Mouse (Mus musculus) heart, adult 2 months (tissue): Measurements from ENCODE around the gene Itpr2. TPM values are rescaled to one million over a fixed set of nuclear protein-coding genes. Genes with fewer than 3 reads are reported as not detected.

Source experiments
- DNase-seq, 2 experiments: peaks; one replicate each; pipeline ENCODE4 v3.0.0; 2021
- H3K27ac ChIP-seq: fragments of 200-600 bp; 2 replicates; pipeline ENCODE4 v1.8.1; 2022
- H3K27me3 ChIP-seq: fragments of 200-500 bp; 2 replicates; pipeline ENCODE4 v1.6.1; 2012; ENCODE audit warnings: mild to moderate bottlenecking, low read length, inconsistent platforms, mixed read lengths; ENCODE audit not compliant: control insufficient read depth, insufficient read depth
- H3K36me3 ChIP-seq: fragments of 200-500 bp; 2 replicates; pipeline ENCODE4 v1.6.1; 2012; ENCODE audit warnings: low read length, inconsistent platforms; ENCODE audit not compliant: control insufficient read depth, insufficient read depth
- H3K4me1 ChIP-seq: fragments of 200-500 bp; 2 replicates; pipeline ENCODE4 v1.6.1; 2011; ENCODE audit warnings: low read length; ENCODE audit not compliant: control insufficient read depth, insufficient read depth
- H3K4me3 ChIP-seq: fragments of 200-600 bp; 2 replicates; pipeline ENCODE4 v1.8.1; 2022
- H3K79me2 ChIP-seq: fragments of 200-500 bp; replicated peaks from 2 replicates; pipeline ENCODE4 v1.6.1; 2012; ENCODE audit warnings: mild to moderate bottlenecking, inconsistent platforms, low read length, moderate library complexity, mixed read lengths; ENCODE audit not compliant: control insufficient read depth, insufficient read depth
- H3K9ac ChIP-seq: fragments of 200-500 bp; 2 replicates; pipeline ENCODE4 v1.6.1; 2012; ENCODE audit warnings: low read depth, mild to moderate bottlenecking, control low read depth, inconsistent platforms, low read length, mixed read lengths
- CTCF ChIP-seq: fragments of 200-600 bp; IDR thresholded peaks from 2 replicates; pipeline ENCODE4 v1.8.1; 2022; ENCODE audit warnings: antibody characterized with exemption, mild to moderate bottlenecking, moderate library complexity
- EP300 ChIP-seq: fragments of 200-500 bp; IDR thresholded peaks from 2 replicates; pipeline ENCODE4 v1.6.1; 2011; ENCODE audit warnings: low read depth, low read length, control low read depth; ENCODE audit not compliant: insufficient read depth
- POLR2A ChIP-seq: fragments of 200-500 bp; IDR thresholded peaks from 2 replicates; pipeline ENCODE4 v1.6.1; 2011; ENCODE audit warnings: mild to moderate bottlenecking, low read depth, low read length, control low read depth; ENCODE audit not compliant: insufficient read depth
- WGBS: fragments of 180-500 bp; shearing (Covaris S2); methylation state at CpG from one replicate; pipeline ENCODE4 v1.1.7; 2018; 5-methylcytosine and 5-hydroxymethylcytosine counted together
- intact Hi-C: fragments of 180-260 bp; cut with DNase I; formaldehyde crosslinking; loops from one replicate; pipeline ENCODE4 v1.15.1; 2025
- polyA plus RNA-seq: library from polyadenylated mRNA; depleted of rRNA; stranded (reverse); fragments of >200 nt; gene quantifications from 2 replicates; pipeline ENCODE4 v1.2.3, GENCODE M21; 2012
- total RNA-seq, 2 experiments: library from RNA; stranded (reverse); gene quantifications; 2 replicates each; pipeline ENCODE4 v1.2.3; 2021

Gene Itpr2
- total and polyA plus RNA-seq, 3 experiments: 6.6 to 23.7 (median 20.1) TPM

DNA sequence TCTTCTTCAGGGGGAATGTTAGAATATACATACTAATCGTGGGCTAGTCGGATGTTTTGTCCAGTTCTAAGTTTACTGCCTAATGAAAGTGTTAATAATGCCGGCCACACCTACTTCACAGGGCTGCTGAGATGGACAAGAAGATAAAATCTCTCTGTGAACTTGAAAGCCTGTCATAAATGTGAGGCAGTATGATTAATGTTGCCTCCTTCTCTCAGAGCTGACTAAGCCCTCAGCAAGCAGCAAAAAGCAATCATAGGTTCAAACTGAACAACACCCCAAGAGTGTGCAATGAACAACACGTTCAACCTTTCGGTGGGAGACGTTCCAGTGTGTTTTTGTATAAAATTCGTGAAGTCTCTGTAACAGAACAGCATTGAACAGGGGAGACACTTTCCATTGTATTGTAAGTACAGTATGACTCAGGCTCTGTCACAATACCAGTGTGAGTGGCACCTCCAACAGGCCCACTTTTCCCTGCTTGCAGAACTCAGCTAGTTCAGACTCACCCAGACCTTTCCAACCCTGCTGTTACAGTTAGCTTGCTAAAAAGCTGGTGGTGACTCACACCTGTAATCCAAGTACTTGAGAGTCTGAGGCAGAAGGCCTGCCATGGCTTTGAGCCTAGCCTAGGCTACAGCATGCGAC, 69.7 kb downstream of the Itpr2 start:
- H3K4me1 ChIP-seq: peaks cover 10% of the 10 kb centered on the region
- 0 out of 2 replicates have a peak, but pooled peaks cover 2% of the 10 kb centered on the region for H3K79me2 ChIP-seq
- no peak for DNase-seq
- intact Hi-C loops: no loop called here
- WGBS: 73% methylated on average over 8 of the region's 8 CpGs
- no peak overlapping the region for H3K9ac ChIP-seq
- no peak overlapping the region for H3K27ac ChIP-seq
- no peak overlapping the region for H3K4me3 ChIP-seq
- H3K36me3 ChIP-seq: no peaks in the 10 kb centered on the region
- no peak for TF ChIP-seq CTCF
- TF ChIP-seq POLR2A: no peak
- TF ChIP-seq EP300: no peak
- no peaks in the 10 kb centered on the region for H3K27me3 ChIP-seq

DNA sequence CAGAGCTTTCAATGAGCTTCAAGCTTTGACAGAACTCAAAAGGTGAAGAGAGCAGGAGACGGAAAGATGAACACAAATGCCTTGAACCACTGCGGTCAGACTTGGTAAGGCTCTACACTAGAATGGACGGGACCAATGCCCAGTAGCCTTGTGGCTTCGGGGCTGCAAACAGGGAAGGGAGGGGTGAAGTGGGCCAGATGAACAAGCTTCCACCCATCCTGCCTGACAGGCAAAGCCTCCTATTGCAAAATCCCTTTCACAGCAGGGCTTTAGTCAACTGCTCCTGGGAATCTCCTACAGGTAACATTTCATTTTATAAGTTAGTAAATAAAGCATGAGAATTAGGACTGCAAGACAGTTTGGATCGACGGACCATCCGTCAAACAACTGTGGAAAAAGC, 70.2 kb downstream of the Itpr2 start:
- Histone ChIP-seq H3K79me2 (0 out of 2 replicates have a peak, but pooled peaks cover 2% of the 10 kb centered on the region), H3K27me3 (no peaks in the 10 kb centered on the region), H3K4me1 (peaks cover 10% of the 10 kb centered on the region), H3K36me3 (no peaks in the 10 kb centered on the region), H3K9ac (no peak overlapping the region), H3K4me3 (no peak overlapping the region), H3K27ac (no peak overlapping the region)
- DNase-seq: no peak
- 76% methylated on average over 7 of the region's 7 CpGs for WGBS
- no peak for TF ChIP-seq CTCF
- TF ChIP-seq POLR2A: no peak
- TF ChIP-seq EP300: no peak
- intact Hi-C loops: loop anchor here (2.0 kb wide), 1 partner anchor 71 kb away; the partner anchor contains the start of gene Itpr2

DNA sequence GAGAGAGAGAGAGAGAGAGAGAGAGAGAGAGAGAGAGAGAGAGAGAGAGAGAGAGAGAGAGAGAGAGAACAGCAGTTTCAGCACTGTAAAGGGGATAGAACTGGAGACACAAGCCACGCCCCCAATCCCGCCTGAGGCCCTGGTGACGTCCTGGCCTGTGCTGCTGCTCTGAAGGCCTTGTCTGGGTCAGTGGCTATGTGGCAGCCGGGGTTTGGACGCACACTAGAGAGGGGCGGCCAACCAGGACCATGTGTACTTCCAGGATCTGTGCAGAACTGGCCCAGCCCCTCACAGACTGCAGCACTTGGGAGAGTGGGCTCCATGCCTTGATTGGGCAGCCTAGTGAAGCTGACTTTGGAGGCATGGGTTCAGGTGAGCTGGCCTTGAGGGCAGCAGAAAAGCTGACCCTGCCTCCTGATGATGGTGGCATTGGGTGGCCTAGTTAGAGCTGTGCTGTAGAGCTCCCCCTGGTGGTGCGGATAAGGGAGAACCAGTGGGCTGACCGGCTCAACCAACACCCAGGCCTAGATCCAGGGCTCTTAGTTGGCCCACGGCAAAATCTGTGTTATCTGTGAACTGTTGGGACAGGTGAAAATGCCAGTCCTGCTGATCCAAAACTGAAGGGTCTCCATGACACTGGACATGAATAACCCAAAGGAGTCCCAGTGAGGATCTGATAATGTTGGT, 72.2 kb downstream of the Itpr2 start:
- H3K36me3 ChIP-seq: no peaks in the 10 kb centered on the region
- DNase-seq: peak; percentile 31 to 47
- H3K27ac ChIP-seq: no peak overlapping the region
- TF ChIP-seq CTCF: peak; percentile 75
- TF ChIP-seq EP300: no peak
- 66% methylated on average over 9 of the region's 9 CpGs for WGBS
- H3K79me2 ChIP-seq: 0 out of 2 replicates have a peak, but pooled peaks cover 2% of the 10 kb centered on the region
- peaks cover 10% of the 10 kb centered on the region for H3K4me1 ChIP-seq
- H3K4me3 ChIP-seq: no peak overlapping the region
- H3K27me3 ChIP-seq: no peaks in the 10 kb centered on the region
- H3K9ac ChIP-seq: no peak overlapping the region
- intact Hi-C loops: loop anchor here (2.0 kb wide), 1 partner anchor 73 kb away; the partner anchor contains the start of gene Itpr2

DNA sequence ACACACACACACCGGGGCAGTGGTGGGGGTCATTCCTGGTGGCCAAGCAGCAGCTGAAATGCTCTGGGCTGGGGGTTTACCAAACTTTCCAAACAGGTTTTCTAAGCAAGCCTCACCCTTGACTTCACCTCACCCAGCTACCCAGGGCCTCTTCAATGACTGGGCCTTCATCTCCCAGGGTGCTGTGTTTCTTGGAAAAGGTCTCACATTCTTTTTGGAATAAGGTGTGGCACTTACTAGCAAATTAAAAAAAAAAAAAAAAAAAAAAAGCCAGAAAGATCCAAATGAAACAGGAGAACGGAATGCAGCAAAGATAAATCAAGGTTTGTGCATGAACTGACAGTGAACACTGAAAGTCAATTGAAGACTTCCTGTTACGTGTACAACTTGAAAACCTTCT, 77.2 kb downstream of the Itpr2 start:
- Histone ChIP-seq H3K36me3 (no peaks in the 10 kb centered on the region), H3K79me2 (0 out of 2 replicates have a peak, but pooled peaks cover under 1% of the 10 kb centered on the region), H3K4me3 (no peak overlapping the region), H3K27ac (no peak overlapping the region), H3K9ac (no peak overlapping the region), H3K27me3 (no peaks in the 10 kb centered on the region), H3K4me1 (peaks cover 2% of the 10 kb centered on the region)
- WGBS: 84% methylated on average over 3 of the region's 3 CpGs
- DNase-seq: peak in 1 of 2 experiments; percentile 2
- TF ChIP-seq CTCF: no peak
- TF ChIP-seq EP300: no peak
- no peak for TF ChIP-seq POLR2A
- intact Hi-C loops: no loop called here

DNA sequence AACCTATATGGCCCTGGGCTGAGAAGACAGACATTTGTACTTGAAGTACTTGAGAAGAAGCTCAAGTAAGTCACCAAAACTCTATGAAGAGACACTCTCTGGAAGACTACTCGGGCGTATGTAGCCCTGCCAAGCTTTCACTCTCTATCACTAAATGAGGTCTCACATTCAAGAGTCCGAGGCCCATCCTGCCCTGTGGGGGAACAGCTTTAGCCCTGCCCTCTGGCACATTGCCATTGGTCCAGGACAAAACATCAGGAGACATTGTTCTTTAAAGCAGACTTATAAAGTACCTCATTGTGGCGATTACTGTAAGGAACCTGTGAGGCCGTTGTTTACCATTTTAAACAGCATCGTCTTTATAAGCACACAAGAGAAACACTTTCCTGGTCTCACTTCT, 77.7 kb downstream of the Itpr2 start:
- DNase-seq: peak in 1 of 2 experiments; percentile 15
- H3K27ac ChIP-seq: no peak overlapping the region
- intact Hi-C loops: no loop called here
- no peaks in the 10 kb centered on the region for H3K36me3 ChIP-seq
- WGBS: 59% methylated on average over 6 of the region's 6 CpGs
- peaks cover 2% of the 10 kb centered on the region; the same call in 1 of the 2 replicates for H3K4me1 ChIP-seq
- H3K4me3 ChIP-seq: no peak overlapping the region
- no peaks in the 10 kb centered on the region for H3K79me2 ChIP-seq
- H3K27me3 ChIP-seq: no peaks in the 10 kb centered on the region
- H3K9ac ChIP-seq: no peak overlapping the region
- TF ChIP-seq CTCF: no peak
- TF ChIP-seq EP300: no peak
- no peak for TF ChIP-seq POLR2A

DNA sequence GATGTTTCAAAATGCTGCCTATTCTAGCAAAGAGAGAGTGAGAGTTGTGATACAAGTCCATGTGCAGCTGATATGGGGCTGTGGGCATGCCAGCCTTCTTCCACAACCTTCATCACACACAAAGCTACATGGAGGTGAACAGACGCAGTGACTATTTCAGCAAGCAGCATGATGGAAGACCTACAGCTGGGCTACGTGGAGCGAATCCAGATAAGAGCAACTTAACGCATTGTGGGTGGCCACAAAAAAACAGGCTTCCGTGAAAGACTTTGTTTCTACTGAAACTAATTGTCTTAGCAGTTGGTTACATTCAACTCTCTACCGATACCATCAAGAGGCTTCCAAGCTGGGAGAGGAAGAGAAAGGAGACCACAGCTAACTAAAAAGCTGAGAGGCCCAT, 81.3 kb downstream of the Itpr2 start:
- TF ChIP-seq CTCF: no peak
- no peak for TF ChIP-seq EP300
- TF ChIP-seq POLR2A: no peak
- H3K36me3 ChIP-seq: no peaks in the 10 kb centered on the region
- no peak overlapping the region for H3K4me3 ChIP-seq
- peaks cover 2% of the 10 kb centered on the region; the same call in 1 of the 2 replicates for H3K4me1 ChIP-seq
- no peaks in the 10 kb centered on the region for H3K27me3 ChIP-seq
- H3K9ac ChIP-seq: no peak overlapping the region
- 74% methylated on average over 6 of the region's 6 CpGs for WGBS
- H3K79me2 ChIP-seq: no peaks in the 10 kb centered on the region
- intact Hi-C loops: no loop called here
- H3K27ac ChIP-seq: no peak overlapping the region
- no peak for DNase-seq
